Mouse (Mus musculus) small intestine, adult 2 months (tissue): ENCODE results near the gene Gpr88.

Experiments
- CTCF ChIP-seq: fragments of 200-500 bp; IDR thresholded peaks from 2 replicates; pipeline ENCODE4 v1.5.1; 2012; ENCODE audit warnings: low read depth, mild to moderate bottlenecking, control low read depth, inconsistent platforms, low read length, moderate library complexity, mixed read lengths; ENCODE audit not compliant: insufficient replicate concordance, insufficient read length; ENCODE audit errors: extremely low read depth
- POLR2A ChIP-seq: fragments of 200-500 bp; IDR thresholded peaks from 2 replicates; pipeline ENCODE4 v1.6.1; 2012; ENCODE audit warnings: low read depth, mild to moderate bottlenecking, control low read depth, inconsistent platforms, low read length, moderate library complexity

DNA sequence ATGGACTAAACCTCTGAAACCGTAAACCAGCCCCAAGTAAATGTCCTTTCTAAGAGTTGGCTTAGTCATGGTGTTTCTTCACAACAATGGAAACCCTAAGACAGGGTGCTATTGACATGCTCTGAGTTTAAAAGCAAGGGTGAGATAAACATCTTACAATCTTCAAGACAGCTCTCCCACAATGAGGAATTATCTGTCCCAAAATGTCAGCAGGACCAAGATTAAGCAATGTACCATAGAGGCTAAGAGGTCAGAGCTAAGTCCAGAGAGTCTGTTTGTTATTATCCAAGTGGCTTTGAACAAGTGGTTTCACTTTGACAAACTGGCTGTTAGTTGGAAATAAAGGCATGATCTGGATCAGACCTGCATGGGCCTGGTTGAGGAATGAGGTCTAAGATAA lies 10.7 kb upstream of the Gpr88 start:
- no peak for TF ChIP-seq POLR2A
- no peak for TF ChIP-seq CTCF
